Mouse (Mus musculus) lung, postnatal 0 days (tissue): ENCODE measurements at regions not wholly inside any gene's neighbourhood (a gene's known extent, or its start where the extent isn't known, plus 50 kb on each side); places are given as distances from the start of the nearest gene placed in this dataset.

Experiments
- ATAC-seq: fragments of 200-750 bp; cut with Nextera tagmentation; 2 replicates; pipeline ENCODE4 v1.8.0; 2017; ENCODE audit warnings: moderate library complexity
- DNase-seq: peaks from one replicate; pipeline ENCODE4 v3.0.0-alpha.2; 2016; ENCODE audit warnings: low spot score
- H3K27ac ChIP-seq: fragments of 300-500 bp; sonication (generic); 2 replicates; pipeline ENCODE4 v1.5.1; 2014; ENCODE audit warnings: antibody characterized with exemption, mild to moderate bottlenecking, low read length, mixed read lengths
- H3K27me3 ChIP-seq: fragments of 300-500 bp; sonication (generic); replicated peaks from 2 replicates; pipeline ENCODE4 v1.6.1; 2014; ENCODE audit warnings: low read length, mixed read lengths; ENCODE audit not compliant: insufficient read depth
- H3K36me3 ChIP-seq: fragments of 300-500 bp; sonication (generic); 2 replicates; pipeline ENCODE4 v1.6.1; 2014; ENCODE audit warnings: low read length, mixed read lengths; ENCODE audit not compliant: insufficient read depth
- H3K4me1 ChIP-seq: fragments of 300-500 bp; sonication (generic); 2 replicates; pipeline ENCODE4 v1.6.1; 2014; ENCODE audit warnings: antibody characterized with exemption, low read depth, low read length, mixed read lengths; ENCODE audit not compliant: insufficient read depth
- H3K4me2 ChIP-seq: fragments of 300-500 bp; sonication (generic); replicated peaks from 2 replicates; pipeline ENCODE4 v1.6.1; 2014; ENCODE audit warnings: low read depth, mild to moderate bottlenecking, low read length, moderate library complexity, mixed read lengths
- H3K4me3 ChIP-seq: fragments of 300-500 bp; sonication (generic); 2 replicates; pipeline ENCODE4 v1.5.1; 2014; ENCODE audit warnings: low read depth, low read length
- H3K9ac ChIP-seq: fragments of 300-500 bp; sonication (generic); replicated peaks from 2 replicates; pipeline ENCODE4 v1.6.1; 2014; ENCODE audit warnings: low read depth, mild to moderate bottlenecking
- H3K9me3 ChIP-seq: fragments of 300-500 bp; sonication (generic); 2 replicates; pipeline ENCODE4 v1.6.1; 2016; ENCODE audit warnings: low read length, mixed read lengths
- CTCF ChIP-seq: IDR thresholded peaks from 2 replicates; pipeline ENCODE4 v1.5.1; 2016; ENCODE audit warnings: antibody characterized with exemption, mild to moderate bottlenecking
- EP300 ChIP-seq: IDR thresholded peaks from 2 replicates; pipeline ENCODE4 v1.6.1; 2016; ENCODE audit warnings: antibody characterized with exemption, mild to moderate bottlenecking, control low read depth
- WGBS: fragments of 180-500 bp; shearing (Covaris S2); extraction: QIAGEN DNeasy Blood & Tissue Kit; methylation state at CpG from one replicate; pipeline ENCODE4 v1.1.7; 2014; 5-methylcytosine and 5-hydroxymethylcytosine counted together

DNA sequence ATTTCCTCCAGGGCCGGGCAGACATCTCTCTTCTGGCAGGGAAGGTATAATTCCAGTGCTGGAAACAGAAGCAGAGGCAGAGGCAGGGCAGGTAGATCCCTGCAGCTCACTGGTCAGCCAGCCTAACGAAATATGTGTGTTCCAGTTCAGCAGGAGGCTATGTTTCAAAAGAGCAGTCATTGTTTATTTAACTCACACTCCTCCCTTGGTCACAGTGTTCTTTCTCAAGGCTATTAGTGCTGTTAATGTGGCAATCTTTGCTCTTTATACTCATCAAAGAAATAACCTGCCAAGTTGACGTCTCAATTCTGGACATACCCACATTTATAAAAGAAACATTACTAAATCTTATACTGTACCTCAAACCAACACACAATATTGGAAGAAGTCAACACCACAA, 253.3 kb upstream of the Adgrl3 start:
- TF ChIP-seq CTCF (no peak), EP300 (no peak)
- 57% methylated on average over 3 of the region's 3 CpGs for WGBS
- H3K4me2 ChIP-seq = no peak overlapping the region
- ATAC-seq (no peak), DNase-seq (no peak)
- H3K4me1 ChIP-seq = no peaks in the 10 kb centered on the region
- H3K4me3 ChIP-seq = no peak overlapping the region
- no peaks in the 10 kb centered on the region for H3K36me3 ChIP-seq
- no peaks in the 10 kb centered on the region for H3K27me3 ChIP-seq
- no peaks in the 10 kb centered on the region for H3K9me3 ChIP-seq
- H3K9ac ChIP-seq = no peak overlapping the region
- no peak overlapping the region for H3K27ac ChIP-seq

- Histone ChIP-seq H3K4me2 (no peak overlapping the region), H3K36me3 (no peaks in the 10 kb centered on the region), H3K27me3 (no peaks in the 10 kb centered on the region), H3K27ac (no peak overlapping the region), H3K4me3 (no peak overlapping the region), H3K9me3 (no peaks in the 10 kb centered on the region), H3K9ac (no peak overlapping the region), H3K4me1 (no peaks in the 10 kb centered on the region)
- ATAC-seq = no peak
- DNase-seq = no peak
- whole genome bisulfite sequencing = 84% methylated on average over 4 of the region's 4 CpGs
- TF ChIP-seq CTCF (no peak), EP300 (no peak)
Observed at GRCm38 (mm10) chr5:80783892-80784291, 236.0 kb upstream of the Adgrl3 start.

- H3K36me3 ChIP-seq = no peaks in the 10 kb centered on the region
- no peak overlapping the region for H3K9ac ChIP-seq
- TF ChIP-seq EP300 (no peak), CTCF (no peak)
- H3K27me3 ChIP-seq = no peaks in the 10 kb centered on the region
- no peak for ATAC-seq
- no peak overlapping the region for H3K4me2 ChIP-seq
- H3K4me1 ChIP-seq = no peaks in the 10 kb centered on the region
- no peak for DNase-seq
- no peak overlapping the region for H3K27ac ChIP-seq
- 76% methylated on average over 6 of the region's 6 CpGs for WGBS
- H3K4me3 ChIP-seq = no peak overlapping the region
- H3K9me3 ChIP-seq = no peaks in the 10 kb centered on the region
Observed at GRCm38 (mm10) chr5:80784746-80785145, 235.2 kb upstream of the Adgrl3 start.

GRCm38 (mm10) chr5:80791658-80792057, 228.3 kb upstream of the Adgrl3 start:
- H3K4me2 ChIP-seq = no peak overlapping the region
- H3K9me3 ChIP-seq = no peaks in the 10 kb centered on the region
- H3K9ac ChIP-seq = no peak overlapping the region
- DNase-seq (no peak), ATAC-seq (no peak)
- no peaks in the 10 kb centered on the region for H3K36me3 ChIP-seq
- no peak overlapping the region for H3K4me3 ChIP-seq
- no peak overlapping the region for H3K27ac ChIP-seq
- H3K4me1 ChIP-seq = no peaks in the 10 kb centered on the region
- WGBS = 84% methylated on average over 1 of the region's 1 CpGs
- no peaks in the 10 kb centered on the region for H3K27me3 ChIP-seq
- no peak for TF ChIP-seq CTCF
- TF ChIP-seq EP300 = no peak

- ATAC-seq (no peak), DNase-seq (no peak)
- H3K4me3 ChIP-seq = no peak overlapping the region
- no peak overlapping the region for H3K4me2 ChIP-seq
- no peaks in the 10 kb centered on the region for H3K9me3 ChIP-seq
- TF ChIP-seq EP300 = no peak
- TF ChIP-seq CTCF = no peak
- no peaks in the 10 kb centered on the region for H3K27me3 ChIP-seq
- H3K4me1 ChIP-seq = no peaks in the 10 kb centered on the region
- no peak overlapping the region for H3K9ac ChIP-seq
- H3K36me3 ChIP-seq = no peaks in the 10 kb centered on the region
- H3K27ac ChIP-seq = no peak overlapping the region
Observed at GRCm38 (mm10) chr5:80799777-80800176, 220.2 kb upstream of the Adgrl3 start.

GRCm38 (mm10) chr5:80812917-80813316, 207.0 kb upstream of the Adgrl3 start:
- 64% methylated on average over 2 of the region's 2 CpGs for WGBS
- no peaks in the 10 kb centered on the region for H3K4me1 ChIP-seq
- H3K27ac ChIP-seq = no peak overlapping the region
- H3K4me3 ChIP-seq = no peak overlapping the region
- H3K36me3 ChIP-seq = no peaks in the 10 kb centered on the region
- TF ChIP-seq CTCF (no peak), EP300 (no peak)
- no peak overlapping the region for H3K9ac ChIP-seq
- H3K4me2 ChIP-seq = no peak overlapping the region
- DNase-seq = no peak
- H3K27me3 ChIP-seq = no peaks in the 10 kb centered on the region
- H3K9me3 ChIP-seq = no peaks in the 10 kb centered on the region
- no peak for ATAC-seq

GRCm38 (mm10) chr5:80819208-80819607, 200.7 kb upstream of the Adgrl3 start:
- Histone ChIP-seq H3K4me1 (no peaks in the 10 kb centered on the region), H3K4me3 (no peak overlapping the region), H3K9me3 (no peaks in the 10 kb centered on the region), H3K27ac (no peak overlapping the region), H3K4me2 (no peak overlapping the region), H3K27me3 (no peaks in the 10 kb centered on the region), H3K9ac (no peak overlapping the region), H3K36me3 (no peaks in the 10 kb centered on the region)
- DNase-seq (no peak), ATAC-seq (no peak)
- TF ChIP-seq EP300 (no peak), CTCF (no peak)
